Mouse (Mus musculus): ENCODE measurements around the gene Txnrd2. TPM values are rescaled to one million over a fixed set of nuclear protein-coding genes. Genes with fewer than 3 reads are reported as not detected.

Txnrd2 gene
- polyA plus RNA-seq (2012; ENCODE audit: low replicate concordance), result 8.5 and 12.5 TPM in 2 replicates

GRCm38 (mm10) chr16:18426215-18426791, at the start of gene Txnrd2:
Gene Txnrd2, plus strand, starts transcription at chr16:18426384.

DNA sequence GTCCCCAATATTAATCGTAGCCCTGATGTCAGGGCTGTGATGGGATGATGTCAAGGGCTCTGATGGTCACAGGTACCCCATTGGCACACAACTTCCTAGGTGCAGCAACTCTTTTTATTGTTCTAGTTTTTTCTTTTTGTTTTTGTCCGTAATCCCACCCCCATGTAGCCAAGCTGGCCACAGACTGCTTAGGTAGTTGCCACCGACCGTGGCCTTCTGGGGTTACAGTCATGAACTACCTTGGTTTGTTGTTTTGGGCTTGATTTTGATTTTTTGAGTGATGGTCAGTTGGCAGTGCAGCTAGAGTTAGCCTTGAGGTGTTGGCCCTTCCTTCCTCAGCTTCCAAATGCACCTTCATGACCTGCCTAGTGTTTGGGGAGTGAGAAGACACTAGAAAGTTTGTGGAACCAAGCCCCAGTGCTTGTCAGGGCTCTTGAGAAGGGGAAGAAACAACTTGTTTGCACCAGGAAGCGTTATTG, 657 bp downstream of the Txnrd2 start, which contains the start of gene Comt:
Gene Comt, minus strand, starts transcription at position 51 of the 479 bp plus-strand sequence.

GRCm38 (mm10) chr16:18498558-18498990, 72.4 kb downstream of the Txnrd2 start, which contains the start of the genes Gnb1l and Rtl10:
Gene Gnb1l, plus strand, starts transcription at chr16:18498713.
Gene Rtl10, plus strand, starts transcription at chr16:18498901.

Other genes starting within 250 kb of the Txnrd2 start
- not detected in 2 replicates for gene Ccdc188, start 208.5 kb upstream of the Txnrd2 start, polyA plus RNA-seq (2012; ENCODE audit: low replicate concordance)
- 120 and 251 TPM in 2 replicates for gene Zdhhc8, start 191.2 kb upstream of the Txnrd2 start, polyA plus RNA-seq (2012; ENCODE audit: low replicate concordance)
- 46.5 and 50.7 TPM in 2 replicates for gene Trmt2a, start 177.7 kb upstream of the Txnrd2 start, polyA plus RNA-seq (2012; ENCODE audit: low replicate concordance)
- 278 and 395 TPM in 2 replicates for gene Ranbp1, start 177.7 kb upstream of the Txnrd2 start, polyA plus RNA-seq (2012; ENCODE audit: low replicate concordance)
- 0.40 TPM in 1 of 2 replicates, not detected in the other for gene Gm49776, start 168.1 kb upstream of the Txnrd2 start, polyA plus RNA-seq (2012; ENCODE audit: low replicate concordance)
- 2.6 and 15.8 TPM in 2 replicates for gene Dgcr8, start 137.1 kb upstream of the Txnrd2 start, polyA plus RNA-seq (2012; ENCODE audit: low replicate concordance)
- gene Tango2, start 78.3 kb upstream of the Txnrd2 start, polyA plus RNA-seq (2012; ENCODE audit: low replicate concordance), result 18.3 and 22.8 TPM in 2 replicates
- gene Arvcf, start 78.2 kb upstream of the Txnrd2 start, polyA plus RNA-seq (2012; ENCODE audit: low replicate concordance), result 5.0 and 7.9 TPM in 2 replicates
- gene Comt, start 468 bp downstream of the Txnrd2 start, polyA plus RNA-seq (2012; ENCODE audit: low replicate concordance), result 16.4 and 49.9 TPM in 2 replicates
- gene Gnb1l, start 72.3 kb downstream of the Txnrd2 start, polyA plus RNA-seq (2012; ENCODE audit: low replicate concordance), result 6.1 and 8.9 TPM in 2 replicates
- gene Rtl10, start 72.5 kb downstream of the Txnrd2 start, polyA plus RNA-seq (2012; ENCODE audit: low replicate concordance), result 2.8 and 3.9 TPM in 2 replicates
- not detected in 2 replicates for gene Tbx1, start 164.3 kb downstream of the Txnrd2 start, polyA plus RNA-seq (2012; ENCODE audit: low replicate concordance)
- gene Gp1bb, start 196.0 kb downstream of the Txnrd2 start, polyA plus RNA-seq (2012; ENCODE audit: low replicate concordance), result 5.8 and 10.0 TPM in 2 replicates
- 0.24 and 2.6 TPM in 2 replicates for gene Gm49601, start 200.0 kb downstream of the Txnrd2 start, polyA plus RNA-seq (2012; ENCODE audit: low replicate concordance)
- gene Sept5, start 203.6 kb downstream of the Txnrd2 start, polyA plus RNA-seq (2012; ENCODE audit: low replicate concordance), result 1.3 and 3.1 TPM in 2 replicates